Mouse (Mus musculus) heart, adult 18-20 months (tissue): ENCODE results near the gene Efs. TPM values are rescaled to one million over a fixed set of nuclear protein-coding genes. Genes with fewer than 3 reads are reported as not detected.
"Not testable (repeated sequence)": the region's sequence is repeated elsewhere in the genome, so short reads cannot be mapped to it uniquely, and the experiment has no call there.

Experiments
- DNase-seq, 2 experiments: peaks; one replicate each; pipeline ENCODE4 v3.0.0; 2021 to 2022; ENCODE audit warnings: mixed read lengths in 1 of 2
- long read RNA-seq, 2 experiments: library from polyadenylated mRNA; stranded (forward); transcript quantifications; one replicate each; pipeline ENCODE4 v2.0.0; 2021
- total RNA-seq, 2 experiments: library from RNA; stranded (reverse); gene quantifications; 2 replicates each; pipeline ENCODE4 v1.2.3; 2021

Gene Efs
- total RNA-seq, result 1 to 10 TPM; 1.7 to 2.0 TPM
- long read RNA-seq, experiment 1, result 0 reads
- long read RNA-seq, experiment 2, partial matches to known transcripts, result 0 of 1 reads
- long read RNA-seq, experiment 2, other reads (novel, unspliced or antisense), result 0 of 1 reads

GRCm38 (mm10) chr14:54925349-54926342 is at the start of gene Efs:
Gene Efs (minus strand): TSS chr14:54926126.
- DNase-seq, result peak; percentile 69 to 72

DNA sequence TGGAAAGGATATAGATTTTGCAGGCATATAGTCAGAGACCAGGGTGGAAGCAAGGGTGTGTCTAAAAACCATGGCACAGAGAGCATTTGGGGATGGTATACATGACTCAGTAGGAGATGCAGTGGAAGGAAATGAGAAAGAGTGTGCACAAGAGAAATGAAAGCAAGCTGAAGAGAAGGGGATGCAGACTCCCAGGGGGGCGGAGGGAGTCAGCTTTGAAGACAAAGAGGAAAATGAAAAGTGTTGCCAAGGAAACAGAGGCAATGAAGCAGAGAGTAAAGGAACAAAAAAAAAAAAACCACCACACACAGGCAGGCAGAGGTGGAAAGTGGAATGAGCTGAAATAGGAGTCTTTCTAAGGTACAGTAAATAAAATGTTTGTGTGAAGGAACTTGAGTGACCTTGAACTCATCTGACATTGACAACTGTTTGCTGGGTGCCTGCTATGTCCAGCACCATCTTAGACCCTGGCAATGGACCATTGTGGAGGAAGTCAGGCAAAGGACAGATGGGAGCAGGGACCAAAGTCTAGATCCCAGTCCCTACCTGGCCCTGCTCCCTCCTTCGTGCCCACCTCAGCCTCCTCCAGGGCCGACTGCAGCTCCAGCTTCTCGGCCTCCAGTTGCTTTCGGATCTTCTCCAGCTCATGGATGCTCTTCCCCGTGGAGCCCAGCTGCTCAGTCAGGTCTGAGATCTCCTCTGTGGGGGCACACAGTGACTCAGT is 48.3 kb upstream of the Efs start:
- no peak for DNase-seq

- not testable (repeated sequence) for DNase-seq
Observed at GRCm38 (mm10) chr14:54972786-54973185, 46.9 kb upstream of the Efs start.

- DNase-seq, result peak; percentile 79 to 90
Observed at GRCm38 (mm10) chr14:54968344-54968743, 42.4 kb upstream of the Efs start.

DNA sequence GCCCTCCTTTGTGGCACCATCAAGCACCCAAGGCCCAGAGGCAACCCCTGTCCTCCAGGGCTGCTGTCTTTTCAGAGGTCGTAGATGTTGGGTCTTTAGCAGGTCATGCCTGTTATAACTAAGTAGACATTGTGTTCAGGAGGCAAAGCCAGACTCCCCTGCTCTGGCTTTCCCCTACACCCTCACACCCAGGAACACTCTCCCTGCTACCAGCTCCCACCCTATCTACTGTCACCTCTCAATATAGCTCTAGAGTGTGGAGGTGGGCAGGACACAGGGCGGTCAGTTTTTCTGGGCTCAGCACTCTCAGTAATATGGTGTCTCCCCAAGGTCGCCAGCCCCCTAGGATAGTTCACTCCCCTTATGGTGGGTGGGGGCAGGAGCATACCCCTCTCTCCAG is 41.9 kb upstream of the Efs start:
- DNase-seq, result peak; percentile 60 to 74

GRCm38 (mm10) chr14:54966320-54966977 is 40.5 kb upstream of the Efs start, which contains the start of gene Myh6:
Gene Myh6 (minus strand): TSS chr14:54966927.
- peak; percentile 79 to 87 for DNase-seq

GRCm38 (mm10) chr14:54965631-54966030 is 39.7 kb upstream of the Efs start:
- DNase-seq, result no peak

DNA sequence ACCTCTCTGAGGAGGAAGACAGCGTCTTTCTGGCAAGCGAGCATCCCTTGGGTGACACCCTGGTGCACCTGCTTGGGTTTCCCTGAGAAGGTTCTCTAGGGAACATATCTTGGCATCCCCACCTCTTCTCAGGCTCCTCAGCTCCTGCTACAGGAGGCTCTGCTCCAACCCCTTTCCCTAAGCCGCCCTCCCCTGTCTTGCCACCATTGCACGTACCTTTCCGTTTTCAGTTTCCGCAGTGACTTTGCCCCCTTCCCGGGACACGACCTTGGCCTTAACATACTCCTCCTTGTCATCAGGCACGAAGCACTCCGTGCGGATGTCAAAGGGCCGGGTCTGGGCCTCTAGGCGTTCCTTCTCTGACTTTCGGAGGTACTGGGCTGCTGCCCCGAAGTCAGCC is 39.1 kb upstream of the Efs start:
- DNase-seq, result no peak

GRCm38 (mm10) chr14:54963727-54964126 is 37.8 kb upstream of the Efs start:
- DNase-seq, result no peak

- no peak for DNase-seq
Observed at GRCm38 (mm10) chr14:54962714-54963113, 36.8 kb upstream of the Efs start.

GRCm38 (mm10) chr14:54961487-54961886 is 35.6 kb upstream of the Efs start:
- peak in 1 of 2 experiments; percentile 31 for DNase-seq

- no peak for DNase-seq
Observed at GRCm38 (mm10) chr14:54960769-54961168, 34.8 kb upstream of the Efs start.

GRCm38 (mm10) chr14:54959853-54960613 is 34.1 kb upstream of the Efs start:
- peak in 1 of 2 experiments; percentile 51 for DNase-seq

DNA sequence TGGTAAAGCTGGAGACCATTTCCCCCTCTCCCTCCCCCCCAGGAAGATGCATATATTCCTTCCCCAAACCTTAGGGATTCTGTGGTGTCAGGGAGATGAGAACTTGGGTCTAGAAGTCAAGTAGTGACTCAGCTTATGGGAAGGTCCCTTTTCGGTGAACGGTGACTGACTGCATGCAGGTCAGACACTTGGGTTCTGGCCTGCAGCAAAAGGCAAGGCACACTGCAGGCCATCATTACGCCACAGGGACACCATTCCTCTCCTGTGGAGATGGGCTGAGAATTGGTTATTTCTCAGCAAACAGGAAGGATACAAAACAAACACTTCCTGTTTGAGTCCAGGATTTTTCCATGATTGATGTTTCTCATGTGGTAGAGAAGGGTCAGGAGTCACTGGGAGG is 33.3 kb upstream of the Efs start:
- DNase-seq, result no peak

DNA sequence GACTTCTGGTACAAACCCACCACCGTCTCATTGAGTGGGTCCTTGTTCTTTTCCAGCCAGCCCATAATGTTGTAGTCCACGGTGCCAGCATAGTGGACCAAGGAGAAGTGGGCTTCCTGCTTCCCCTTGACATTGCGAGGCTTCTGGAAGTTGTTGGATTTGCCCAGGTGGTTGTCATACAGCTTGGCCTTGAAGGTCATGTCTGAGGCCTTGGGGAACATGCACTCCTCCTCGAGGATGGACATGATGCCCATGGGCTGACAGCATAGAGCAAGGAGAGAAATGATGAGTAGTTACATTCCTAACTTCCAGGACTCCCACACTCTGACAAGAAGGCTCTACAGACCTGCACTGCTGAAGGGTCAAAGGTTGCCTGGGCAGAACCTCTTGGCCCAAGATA is 32.6 kb upstream of the Efs start:
- no peak for DNase-seq

DNA sequence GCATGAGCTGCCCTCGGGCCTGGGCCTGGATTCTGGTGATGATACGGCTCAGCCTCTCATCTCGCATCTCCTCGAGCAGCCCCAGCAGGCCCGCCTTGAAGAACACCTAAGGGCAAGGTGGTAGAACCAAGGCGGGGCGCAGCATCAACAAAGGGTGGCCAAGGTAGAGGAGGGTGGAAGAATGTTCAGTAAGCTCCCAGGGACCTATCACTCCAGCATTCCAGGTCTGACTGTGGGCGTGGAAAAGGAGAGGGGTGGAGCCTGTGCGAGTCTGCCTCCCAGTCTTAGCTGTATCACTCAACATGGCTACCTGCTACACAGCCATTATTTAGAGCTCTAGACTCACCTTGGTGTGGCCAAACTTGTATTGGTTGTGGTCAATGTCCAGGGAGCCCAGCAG is 30.6 kb upstream of the Efs start:
- DNase-seq, result peak in 1 of 2 experiments; percentile 49

DNA sequence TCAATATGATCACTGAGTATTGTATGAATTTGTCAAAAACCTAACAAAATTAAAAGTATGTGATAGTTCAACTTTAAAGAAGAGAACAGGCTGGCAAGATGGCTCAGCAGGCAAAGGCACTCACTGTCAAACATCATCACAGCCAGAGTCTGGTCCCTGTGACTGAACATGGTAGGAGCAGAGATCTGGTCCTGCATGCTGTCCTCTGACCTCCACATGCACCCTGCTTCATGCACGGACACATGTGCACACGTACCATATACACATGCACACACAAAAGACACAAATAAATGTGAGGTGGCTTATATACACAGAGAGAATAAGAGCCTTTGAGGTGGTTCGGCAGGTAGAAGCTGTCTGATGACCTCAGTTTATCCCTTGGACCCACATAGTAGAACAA is 29.6 kb upstream of the Efs start:
- DNase-seq, result no peak

- no peak for DNase-seq
Observed at GRCm38 (mm10) chr14:54954474-54954873, 28.5 kb upstream of the Efs start.

GRCm38 (mm10) chr14:54953664-54954206 is 27.8 kb upstream of the Efs start:
- DNase-seq, result no peak

DNA sequence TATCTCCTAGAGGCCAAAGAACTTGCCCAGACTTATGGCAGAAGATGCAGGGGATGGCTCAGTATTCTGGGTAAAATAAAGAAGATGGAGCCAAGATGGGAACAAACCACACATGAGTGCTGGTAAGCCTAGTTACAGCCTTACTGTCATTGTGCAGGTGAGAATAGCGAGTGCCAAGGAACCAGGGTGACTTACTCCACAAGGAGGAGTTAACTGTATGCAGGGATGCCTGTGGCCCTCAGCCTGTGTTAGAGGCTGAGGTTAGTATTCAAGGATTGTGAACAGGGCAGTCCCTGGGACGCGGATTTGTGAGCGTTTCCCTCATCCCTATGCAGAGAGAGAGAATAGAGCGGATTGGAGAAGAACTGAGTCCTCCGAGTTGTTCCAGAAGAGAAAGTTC is 25.7 kb upstream of the Efs start:
- DNase-seq, result no peak

DNA sequence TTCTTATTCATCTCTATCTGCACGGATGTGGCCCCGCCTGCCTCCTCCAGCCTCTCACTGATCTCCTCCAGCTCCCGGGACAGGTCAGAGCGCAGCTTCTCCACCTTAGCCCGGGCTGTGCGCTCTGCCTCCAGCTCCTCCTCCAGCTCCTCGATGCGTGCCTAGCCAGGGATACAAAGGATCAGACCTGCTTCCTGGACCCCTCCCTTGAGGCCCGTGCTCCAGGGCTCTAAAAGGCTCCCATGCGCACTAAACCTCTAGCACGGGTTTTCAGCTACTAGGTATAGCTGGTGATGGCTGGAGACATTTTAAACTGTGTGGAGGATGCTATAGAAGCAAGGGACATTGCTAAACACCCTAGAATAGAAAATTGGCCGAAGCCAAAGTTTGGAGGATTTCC is 24.6 kb upstream of the Efs start:
- no peak for DNase-seq
